Mouse (Mus musculus): Measurements from ENCODE around the gene Erc1.

Gene Erc1

GRCm38 (mm10) chr6:119737716-119738115 lies 110.3 kb downstream of the Erc1 start:
- in situ Hi-C loops (cut with MboI; ENCODE audit: low pct_unique_long_range_greater_than_20kb in 1 of 2, low sequenced_read_pairs in 2 of 2, unreplicated experiment in 1 of 2): no loop called here

GRCm38 (mm10) chr6:119735937-119736336 lies 112.0 kb downstream of the Erc1 start:
- in situ Hi-C loops (cut with MboI; ENCODE audit: low pct_unique_long_range_greater_than_20kb in 1 of 2, low sequenced_read_pairs in 2 of 2, unreplicated experiment in 1 of 2): no loop called here

DNA sequence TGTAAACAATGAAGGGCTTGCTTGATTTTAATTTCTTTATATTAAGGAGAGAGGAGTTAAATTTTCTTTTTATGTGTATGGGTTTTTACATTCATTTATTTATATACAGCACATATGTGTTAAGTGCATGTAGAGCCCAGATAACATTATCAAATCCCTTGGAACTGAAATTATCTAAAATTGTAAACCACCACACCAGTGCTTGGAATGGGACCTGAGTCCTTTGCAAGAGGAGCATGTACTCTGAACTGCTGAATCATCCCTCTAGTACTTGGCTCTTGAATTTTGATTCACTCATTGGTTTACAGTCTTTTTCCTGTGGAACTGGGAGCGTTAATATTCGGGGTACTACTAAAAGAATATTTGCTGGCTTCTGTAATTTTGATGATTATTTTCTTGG lies 116.8 kb downstream of the Erc1 start:
- in situ Hi-C loops (cut with MboI; ENCODE audit: low pct_unique_long_range_greater_than_20kb in 1 of 2, low sequenced_read_pairs in 2 of 2, unreplicated experiment in 1 of 2): no loop called here

GRCm38 (mm10) chr6:119715234-119715633 lies 132.7 kb downstream of the Erc1 start:
- in situ Hi-C loops (cut with MboI; ENCODE audit: low pct_unique_long_range_greater_than_20kb in 1 of 2, low sequenced_read_pairs in 2 of 2, unreplicated experiment in 1 of 2): no loop called here

GRCm38 (mm10) chr6:119713961-119714360 lies 134.0 kb downstream of the Erc1 start:
- in situ Hi-C loops (cut with MboI; ENCODE audit: low pct_unique_long_range_greater_than_20kb in 1 of 2, low sequenced_read_pairs in 2 of 2, unreplicated experiment in 1 of 2): no loop called here

DNA sequence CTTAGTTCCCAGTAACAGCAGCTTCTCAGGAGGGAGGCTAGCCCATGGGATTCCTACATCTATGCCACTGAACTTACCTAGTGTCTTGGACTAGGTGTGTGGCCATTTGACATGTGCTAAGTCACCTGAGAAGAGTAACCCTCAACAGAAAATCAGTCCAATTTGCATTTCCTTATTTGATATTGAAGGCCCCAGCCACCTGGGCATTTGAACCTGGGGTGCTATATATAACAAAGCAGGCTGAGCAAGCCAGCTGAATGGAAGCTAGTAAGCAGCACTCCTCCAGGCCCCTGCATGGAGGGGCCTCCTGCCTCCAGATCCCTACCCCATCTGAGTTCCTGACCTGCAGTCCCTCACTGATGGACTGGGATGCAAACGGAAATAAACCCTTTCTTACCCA lies 135.5 kb downstream of the Erc1 start:
- in situ Hi-C loops (cut with MboI; ENCODE audit: low pct_unique_long_range_greater_than_20kb in 1 of 2, low sequenced_read_pairs in 2 of 2, unreplicated experiment in 1 of 2): no loop called here

DNA sequence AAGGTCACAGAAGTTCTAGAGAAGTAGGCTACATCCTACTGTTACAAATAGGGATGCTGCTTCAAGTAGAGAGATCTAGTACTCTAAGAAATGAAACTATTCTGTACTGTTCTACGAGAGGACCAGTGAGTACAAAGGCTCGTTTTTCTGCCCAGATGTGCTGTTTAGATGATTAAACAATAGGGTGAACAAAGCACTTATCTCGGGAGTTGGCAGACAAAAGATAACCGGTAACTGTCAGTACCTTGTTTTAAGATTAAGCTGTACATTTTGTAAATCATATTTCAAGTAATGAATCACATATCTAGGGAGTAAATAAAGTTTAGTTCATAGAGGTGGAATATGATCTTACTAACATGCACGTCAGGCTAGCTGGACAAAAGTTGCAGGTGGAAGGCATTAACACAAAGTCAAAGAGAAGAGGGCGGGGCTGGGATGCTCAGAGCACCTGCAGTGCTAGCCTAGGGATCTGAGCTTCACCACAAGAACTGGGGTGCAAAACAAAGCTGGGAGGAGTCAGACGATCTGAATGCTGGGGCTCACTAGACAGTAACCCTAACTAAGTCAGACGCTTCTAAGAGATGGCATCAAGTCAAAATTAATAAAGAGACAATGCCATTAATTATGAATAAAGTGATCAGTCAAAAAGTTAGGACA lies 136.2 kb downstream of the Erc1 start:
- in situ Hi-C loops (cut with MboI; ENCODE audit: low pct_unique_long_range_greater_than_20kb in 1 of 2, low sequenced_read_pairs in 2 of 2, unreplicated experiment in 1 of 2): no loop called here

DNA sequence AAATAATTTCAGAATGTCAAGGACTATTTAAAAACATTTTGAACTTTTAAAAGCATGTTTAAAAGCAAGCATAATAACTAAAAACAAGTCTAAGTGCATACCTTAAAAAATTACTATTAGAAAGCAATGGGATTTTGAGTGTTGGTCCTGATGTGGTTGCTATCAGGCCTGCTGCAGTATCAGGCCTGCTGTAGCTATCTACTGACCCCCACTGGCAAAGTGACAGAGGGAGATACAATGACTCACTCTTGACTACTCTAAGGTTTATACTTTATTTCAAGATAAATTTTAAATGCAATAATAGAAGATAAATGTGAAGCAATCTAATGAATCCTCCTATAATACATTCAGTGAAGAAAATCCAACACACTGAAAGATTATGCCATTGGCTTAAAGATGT lies 138.4 kb downstream of the Erc1 start:
- in situ Hi-C loops (cut with MboI; ENCODE audit: low pct_unique_long_range_greater_than_20kb in 1 of 2, low sequenced_read_pairs in 2 of 2, unreplicated experiment in 1 of 2): no loop called here

DNA sequence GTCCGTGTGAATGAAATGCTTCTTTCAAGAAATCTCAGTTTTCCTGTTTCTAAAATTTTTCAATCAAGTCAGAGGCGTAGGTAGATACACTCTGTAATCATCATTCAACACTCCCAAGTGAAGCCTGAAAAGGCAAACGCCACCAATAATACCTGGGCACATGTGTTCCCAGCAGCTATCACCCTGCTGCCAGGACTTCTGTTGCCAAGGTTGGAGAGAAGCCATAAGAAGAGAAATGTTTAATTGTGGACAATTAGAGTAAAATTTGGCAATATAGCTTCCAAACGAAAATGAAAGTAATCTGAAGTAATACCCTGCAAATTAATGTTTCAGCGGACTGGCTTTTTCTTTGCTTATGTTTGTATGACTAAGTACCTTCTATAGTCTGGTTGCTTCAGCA lies 140.1 kb downstream of the Erc1 start:
- in situ Hi-C loops (cut with MboI; ENCODE audit: low pct_unique_long_range_greater_than_20kb in 1 of 2, low sequenced_read_pairs in 2 of 2, unreplicated experiment in 1 of 2): no loop called here

DNA sequence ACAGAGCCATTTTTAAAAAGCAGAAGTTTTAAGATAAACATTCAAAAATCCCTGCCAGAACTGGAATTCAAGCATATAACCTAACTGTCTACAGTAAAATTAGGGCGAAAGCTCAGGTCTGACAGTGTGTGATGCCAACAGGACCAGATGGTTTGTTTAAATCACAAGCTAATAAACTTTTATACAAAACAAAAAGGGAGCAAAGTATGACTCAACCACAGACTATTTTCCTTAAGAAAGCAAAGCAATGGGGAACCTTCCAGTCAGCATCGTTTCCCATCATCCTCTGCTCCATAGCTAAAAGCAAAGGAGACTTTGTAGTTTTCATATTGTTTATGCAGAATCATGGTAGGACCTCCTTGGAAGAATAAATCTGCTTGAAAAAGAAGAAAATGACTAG lies 143.1 kb downstream of the Erc1 start:
- in situ Hi-C loops (cut with MboI; ENCODE audit: low pct_unique_long_range_greater_than_20kb in 1 of 2, low sequenced_read_pairs in 2 of 2, unreplicated experiment in 1 of 2): no loop called here

DNA sequence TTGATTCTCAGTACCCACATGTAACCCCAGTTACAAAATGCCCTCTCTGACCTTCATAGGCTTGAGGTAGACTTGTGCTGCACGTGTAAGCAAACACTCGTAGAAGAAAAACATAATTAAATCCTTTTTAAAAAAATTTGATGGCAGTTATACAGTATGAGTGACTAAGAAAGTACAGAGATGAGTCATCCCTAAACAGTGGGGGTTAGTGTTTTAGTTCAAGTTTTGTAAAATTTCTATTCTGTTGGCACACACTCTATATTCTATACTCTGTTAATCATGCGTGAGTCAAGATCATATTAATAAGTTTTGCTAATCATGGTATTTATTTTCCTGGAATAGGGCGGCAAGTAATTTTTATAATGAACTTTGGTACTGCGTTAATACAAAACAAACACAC lies 155.2 kb downstream of the Erc1 start:
- in situ Hi-C loops (cut with MboI; ENCODE audit: low pct_unique_long_range_greater_than_20kb in 1 of 2, low sequenced_read_pairs in 2 of 2, unreplicated experiment in 1 of 2): no loop called here

DNA sequence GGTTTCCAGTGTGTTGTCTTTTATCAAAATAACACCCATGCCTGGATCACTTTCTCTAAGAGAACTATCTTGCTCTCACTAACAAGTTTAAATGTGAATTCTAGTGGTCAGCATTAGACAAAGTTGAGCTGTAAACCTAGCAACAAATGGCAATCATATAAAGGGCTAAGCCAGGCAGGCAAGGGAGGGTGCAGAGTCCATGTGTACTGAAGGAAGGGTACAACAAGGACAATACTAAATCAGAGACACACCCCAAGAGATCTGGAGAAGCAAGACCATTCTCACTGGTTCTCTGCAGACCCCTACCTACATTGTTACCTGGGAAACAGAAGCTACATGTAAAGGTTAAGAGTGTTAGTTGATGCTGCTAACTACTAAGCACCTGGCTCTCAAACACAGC lies 161.5 kb downstream of the Erc1 start:
- in situ Hi-C loops (cut with MboI; ENCODE audit: low pct_unique_long_range_greater_than_20kb in 1 of 2, low sequenced_read_pairs in 2 of 2, unreplicated experiment in 1 of 2): no loop called here

GRCm38 (mm10) chr6:119680746-119681145 lies 167.2 kb downstream of the Erc1 start:
- in situ Hi-C loops (cut with MboI; ENCODE audit: low pct_unique_long_range_greater_than_20kb in 1 of 2, low sequenced_read_pairs in 2 of 2, unreplicated experiment in 1 of 2): no loop called here

DNA sequence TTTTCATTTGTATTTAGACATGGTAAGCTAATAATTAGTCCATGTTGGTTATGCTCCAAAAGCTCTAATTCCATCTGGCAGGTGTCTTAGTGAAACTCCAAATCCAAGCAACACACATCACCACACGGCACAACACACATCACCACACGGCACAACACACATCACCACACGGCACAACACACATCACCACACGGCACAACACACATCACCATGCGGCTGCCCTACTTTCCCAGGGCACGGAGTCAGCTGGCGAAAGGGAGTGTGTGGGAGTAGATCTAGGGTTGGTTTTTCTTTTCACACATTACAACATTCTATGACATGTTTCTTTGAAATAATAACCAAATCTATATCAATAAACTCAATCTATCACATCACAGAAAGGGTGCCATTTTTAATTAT lies 173.2 kb downstream of the Erc1 start:
- in situ Hi-C loops (cut with MboI; ENCODE audit: low pct_unique_long_range_greater_than_20kb in 1 of 2, low sequenced_read_pairs in 2 of 2, unreplicated experiment in 1 of 2): no loop called here

DNA sequence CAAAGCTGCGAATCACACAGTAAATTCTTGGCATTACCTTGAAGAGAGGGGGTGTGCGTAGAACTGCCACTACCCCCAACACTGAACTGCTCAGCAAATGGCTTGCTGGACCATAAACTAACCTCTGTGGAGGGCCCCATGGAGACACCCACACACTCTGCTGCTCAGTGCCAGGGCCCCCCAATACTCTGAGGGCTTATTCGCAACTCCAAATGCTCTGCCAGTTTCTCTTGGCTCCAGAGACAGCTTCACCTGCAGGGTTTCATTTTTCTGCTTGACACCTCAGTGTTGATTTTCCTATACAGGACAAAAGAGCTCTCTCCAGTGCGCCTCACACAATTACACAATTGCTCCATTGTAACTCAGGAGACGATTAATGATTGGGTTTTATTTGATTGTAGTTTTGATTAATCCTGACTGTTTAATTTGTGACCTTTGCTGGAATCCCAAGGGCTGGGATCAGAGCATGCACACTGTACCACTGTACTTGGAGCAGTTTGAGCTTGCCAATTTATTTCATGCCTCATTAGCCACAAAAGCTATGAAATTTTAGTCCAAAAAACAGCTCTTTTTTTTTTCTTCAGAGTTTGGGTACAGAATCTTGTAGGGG lies 173.7 kb downstream of the Erc1 start:
- in situ Hi-C loops (cut with MboI; ENCODE audit: low pct_unique_long_range_greater_than_20kb in 1 of 2, low sequenced_read_pairs in 2 of 2, unreplicated experiment in 1 of 2): no loop called here

- in situ Hi-C loops (cut with MboI; ENCODE audit: low pct_unique_long_range_greater_than_20kb in 1 of 2, low sequenced_read_pairs in 2 of 2, unreplicated experiment in 1 of 2): no loop called here
Measured at GRCm38 (mm10) chr6:119669746-119670145, 178.2 kb downstream of the Erc1 start.

DNA sequence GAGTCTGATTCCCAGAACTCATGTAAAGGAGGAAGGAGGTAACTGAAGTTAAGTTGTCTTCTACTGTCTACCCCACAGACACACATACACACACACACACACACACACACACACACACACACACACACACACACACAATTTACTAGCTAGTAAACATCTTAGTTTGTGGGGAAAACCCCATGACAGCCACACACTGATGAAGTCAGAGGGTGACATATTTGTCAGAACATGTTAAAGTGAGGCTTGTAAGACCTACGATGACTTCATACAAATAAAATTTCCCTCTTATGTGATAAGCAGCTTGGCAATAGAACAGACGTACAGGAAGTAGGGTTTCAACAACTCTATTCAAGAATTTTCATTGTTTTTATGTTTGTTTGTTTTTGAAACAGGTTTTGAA lies 185.0 kb downstream of the Erc1 start:
- in situ Hi-C loops (cut with MboI; ENCODE audit: low pct_unique_long_range_greater_than_20kb in 1 of 2, low sequenced_read_pairs in 2 of 2, unreplicated experiment in 1 of 2): no loop called here

- in situ Hi-C loops (cut with MboI; ENCODE audit: low pct_unique_long_range_greater_than_20kb in 1 of 2, low sequenced_read_pairs in 2 of 2, unreplicated experiment in 1 of 2): no loop called here
Measured at GRCm38 (mm10) chr6:119661081-119661493, 186.9 kb downstream of the Erc1 start.

- in situ Hi-C loops (cut with MboI; ENCODE audit: low pct_unique_long_range_greater_than_20kb in 1 of 2, low sequenced_read_pairs in 2 of 2, unreplicated experiment in 1 of 2): no loop called here
Measured at GRCm38 (mm10) chr6:119658441-119658840, 189.5 kb downstream of the Erc1 start.

DNA sequence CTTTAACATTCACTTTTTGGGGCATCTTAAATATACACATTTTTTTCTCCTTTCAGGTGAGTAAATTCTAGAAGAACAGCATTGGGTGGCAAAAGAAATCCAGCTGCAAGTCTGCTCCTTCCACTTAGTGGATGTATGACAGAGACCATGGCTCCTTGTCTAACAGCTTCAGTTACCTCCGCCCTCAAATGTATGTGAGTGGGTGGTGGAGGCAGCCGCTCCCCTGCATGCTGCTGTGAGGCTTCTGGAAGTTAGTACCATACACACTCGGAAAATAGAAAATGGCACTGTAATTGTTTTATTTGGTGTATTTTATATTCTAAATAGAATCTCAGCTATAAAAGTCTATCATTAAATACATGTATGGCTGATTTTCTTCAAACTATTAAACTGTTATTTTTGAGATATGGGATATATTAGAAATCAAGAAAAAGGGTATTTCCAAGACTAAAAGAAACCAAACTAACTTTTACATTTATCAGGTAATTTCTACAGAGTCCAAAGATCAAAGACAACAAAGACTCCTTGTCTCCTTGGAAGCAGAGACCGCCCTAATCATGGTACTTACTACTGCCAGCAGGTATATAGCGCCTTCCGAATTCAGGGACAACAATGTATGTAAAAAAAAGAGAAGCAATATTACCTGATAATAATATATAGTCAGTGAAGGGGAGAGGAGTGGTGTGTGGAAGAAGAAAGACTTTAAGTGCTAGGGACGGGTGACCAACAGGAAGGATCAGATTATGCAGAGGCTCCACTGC lies 190.4 kb downstream of the Erc1 start:
- in situ Hi-C loops (cut with MboI; ENCODE audit: low pct_unique_long_range_greater_than_20kb in 1 of 2, low sequenced_read_pairs in 2 of 2, unreplicated experiment in 1 of 2): no loop called here
